Mouse (Mus musculus): ENCODE data around the gene Sept8. TPM values are rescaled to one million over a fixed set of nuclear protein-coding genes. Genes with fewer than 3 reads are reported as not detected.

The Sept8 gene
- total RNA-seq, 1 experiment, result 16.8 TPM

- Histone ChIP-seq H3K9me3 (ENCODE audit: control insufficient read depth, insufficient read depth, low read depth, low read length) (no peaks in the 10 kb centered on the region), H3K4me3 (ENCODE audit: insufficient read depth in 1 of 2, low read depth in 1 of 2, low read length in 2 of 2, poor library complexity in 1 of 2, severe bottlenecking in 1 of 2) (no peak overlapping the region), H3K27ac (ENCODE audit: insufficient read depth, low read depth, low read length, poor library complexity, severe bottlenecking) (no peak overlapping the region), H3K9ac (ENCODE audit: insufficient read depth, low read depth, low read length, poor library complexity, severe bottlenecking) (no peak overlapping the region), H3K4me1 (ENCODE audit: control insufficient read depth in 2 of 2, insufficient read depth in 2 of 2, low read length in 2 of 2, poor library complexity in 1 of 2) (peaks cover 9 to 12% of the 10 kb centered on the region in 2 experiments; a peak in 2 of 4 replicates), H3K36me3 (ENCODE audit: control insufficient read depth, insufficient read depth, low read length, poor library complexity, severe bottlenecking) (no peaks in the 10 kb centered on the region)
- in situ Hi-C loops (cut with MboI; ENCODE audit: low sequenced_read_pairs in 2 of 2, unreplicated experiment in 2 of 2), result no loop called here
- no peak for TF ChIP-seq ZC3H11A (IDR thresholded peaks at IDR 0.05; ENCODE audit: borderline replicate concordance, low read depth, low read length)
- TF ChIP-seq ZNF384 (IDR thresholded peaks at IDR 0.05; ENCODE audit: low read depth, low read length), result no peak
- no peak for TF ChIP-seq CHD2 (IDR thresholded peaks at IDR 0.05; ENCODE audit: low read depth, low read length)
- TF ChIP-seq HCFC1 (IDR thresholded peaks at IDR 0.05; ENCODE audit: borderline replicate concordance, insufficient read depth, low read length), result no peak
- TF ChIP-seq MAFK (IDR thresholded peaks at IDR 0.05; ENCODE audit: insufficient read depth, low read depth, low read length), result no peak
- DNase-seq (ENCODE audit: low read depth, low spot score), result no peak
Measured at GRCm38 (mm10) chr11:53510351-53510750, 8.7 kb upstream of the Sept8 start.

- in situ Hi-C loops (cut with MboI; ENCODE audit: low sequenced_read_pairs in 2 of 2, unreplicated experiment in 2 of 2), result no loop called here
- no peak overlapping the region for H3K9ac ChIP-seq (ENCODE audit: insufficient read depth, low read depth, low read length, poor library complexity, severe bottlenecking)
- no peaks in the 10 kb centered on the region for H3K36me3 ChIP-seq (ENCODE audit: control insufficient read depth, insufficient read depth, low read length, poor library complexity, severe bottlenecking)
- no peak for DNase-seq (ENCODE audit: low read depth, low spot score)
- H3K4me1 ChIP-seq (ENCODE audit: control insufficient read depth in 2 of 2, insufficient read depth in 2 of 2, low read length in 2 of 2, poor library complexity in 1 of 2), result peaks cover 12% of the 10 kb centered on the region in 2 experiments; a peak in 2 of 4 replicates
- H3K9me3 ChIP-seq (ENCODE audit: control insufficient read depth, insufficient read depth, low read depth, low read length), result no peaks in the 10 kb centered on the region
- no peak overlapping the region for H3K27ac ChIP-seq (ENCODE audit: insufficient read depth, low read depth, low read length, poor library complexity, severe bottlenecking)
- H3K4me3 ChIP-seq (ENCODE audit: insufficient read depth in 1 of 2, low read depth in 1 of 2, low read length in 2 of 2, poor library complexity in 1 of 2, severe bottlenecking in 1 of 2), result no peak overlapping the region
- TF ChIP-seq HCFC1 (IDR thresholded peaks at IDR 0.05; ENCODE audit: borderline replicate concordance, insufficient read depth, low read length) (no peak), CHD2 (IDR thresholded peaks at IDR 0.05; ENCODE audit: low read depth, low read length) (no peak), MAFK (IDR thresholded peaks at IDR 0.05; ENCODE audit: insufficient read depth, low read depth, low read length) (no peak), ZC3H11A (IDR thresholded peaks at IDR 0.05; ENCODE audit: borderline replicate concordance, low read depth, low read length) (no peak), ZNF384 (IDR thresholded peaks at IDR 0.05; ENCODE audit: low read depth, low read length) (no peak)
Measured at GRCm38 (mm10) chr11:53516775-53517627, 2.1 kb upstream of the Sept8 start.

GRCm38 (mm10) chr11:53518759-53519158 is 298 bp upstream of the Sept8 start:
- in situ Hi-C loops (cut with MboI; ENCODE audit: low sequenced_read_pairs in 2 of 2, unreplicated experiment in 2 of 2), result no loop called here
- TF ChIP-seq ZNF384 (IDR thresholded peaks at IDR 0.05; ENCODE audit: low read depth, low read length) (no peak), HCFC1 (IDR thresholded peaks at IDR 0.05; ENCODE audit: borderline replicate concordance, insufficient read depth, low read length) (no peak), ZC3H11A (IDR thresholded peaks at IDR 0.05; ENCODE audit: borderline replicate concordance, low read depth, low read length) (no peak), CHD2 (IDR thresholded peaks at IDR 0.05; ENCODE audit: low read depth, low read length) (no peak), MAFK (IDR thresholded peaks at IDR 0.05; ENCODE audit: insufficient read depth, low read depth, low read length) (no peak)
- H3K4me1 ChIP-seq (ENCODE audit: control insufficient read depth in 2 of 2, insufficient read depth in 2 of 2, low read length in 2 of 2, poor library complexity in 1 of 2), result peaks cover 12% of the 10 kb centered on the region in 2 experiments; a peak in 2 of 4 replicates
- no peaks in the 10 kb centered on the region for H3K36me3 ChIP-seq (ENCODE audit: control insufficient read depth, insufficient read depth, low read length, poor library complexity, severe bottlenecking)
- no peak overlapping the region for H3K27ac ChIP-seq (ENCODE audit: insufficient read depth, low read depth, low read length, poor library complexity, severe bottlenecking)
- peak overlapping the region in 1 of 2 experiments; percentile 80; a peak in 1 of 4 replicates for H3K4me3 ChIP-seq (ENCODE audit: insufficient read depth in 1 of 2, low read depth in 1 of 2, low read length in 2 of 2, poor library complexity in 1 of 2, severe bottlenecking in 1 of 2)
- H3K9ac ChIP-seq (ENCODE audit: insufficient read depth, low read depth, low read length, poor library complexity, severe bottlenecking), result no peak overlapping the region
- no peak for DNase-seq (ENCODE audit: low read depth, low spot score)
- no peaks in the 10 kb centered on the region for H3K9me3 ChIP-seq (ENCODE audit: control insufficient read depth, insufficient read depth, low read depth, low read length)

- no peak overlapping the region for H3K27ac ChIP-seq (ENCODE audit: insufficient read depth, low read depth, low read length, poor library complexity, severe bottlenecking)
- H3K9ac ChIP-seq (ENCODE audit: insufficient read depth, low read depth, low read length, poor library complexity, severe bottlenecking), result peak overlapping the region; percentile 75
- peak; percentile 22 for DNase-seq (ENCODE audit: low read depth, low spot score)
- H3K36me3 ChIP-seq (ENCODE audit: control insufficient read depth, insufficient read depth, low read length, poor library complexity, severe bottlenecking), result no peaks in the 10 kb centered on the region
- H3K4me1 ChIP-seq (ENCODE audit: control insufficient read depth in 2 of 2, insufficient read depth in 2 of 2, low read length in 2 of 2, poor library complexity in 1 of 2), result peaks cover 9 to 17% of the 10 kb centered on the region in 2 experiments; a peak in 3 of 4 replicates
- in situ Hi-C loops (cut with MboI; ENCODE audit: low sequenced_read_pairs in 2 of 2, unreplicated experiment in 2 of 2), result no loop called here
- TF ChIP-seq CHD2 (IDR thresholded peaks at IDR 0.05; ENCODE audit: low read depth, low read length) (0 out of 2 replicates have a peak, but pooled peaks have one; percentile 55), ZNF384 (IDR thresholded peaks at IDR 0.05; ENCODE audit: low read depth, low read length) (no peak), ZC3H11A (IDR thresholded peaks at IDR 0.05; ENCODE audit: borderline replicate concordance, low read depth, low read length) (no peak), MAFK (IDR thresholded peaks at IDR 0.05; ENCODE audit: insufficient read depth, low read depth, low read length) (no peak), HCFC1 (IDR thresholded peaks at IDR 0.05; ENCODE audit: borderline replicate concordance, insufficient read depth, low read length) (no peak)
- H3K4me3 ChIP-seq (ENCODE audit: insufficient read depth in 1 of 2, low read depth in 1 of 2, low read length in 2 of 2, poor library complexity in 1 of 2, severe bottlenecking in 1 of 2), result peak overlapping the region; percentile 70 to 80
- no peaks in the 10 kb centered on the region for H3K9me3 ChIP-seq (ENCODE audit: control insufficient read depth, insufficient read depth, low read depth, low read length)
Measured at GRCm38 (mm10) chr11:53520122-53520978, 1.3 kb downstream of the Sept8 start.
